In genomic region chr4:17092132-17092531, GRCm38 (mm10) we compare ENCODE assay signal across 21 mouse cellular contexts.
DNase-seq lines count a peak whose midpoint lies in the region; ATAC-seq and TF ChIP-seq lines count a peak whose summit lies in the region.
"Had no signal": no experiment of that assay in that cellular context is flagged by ENCODE, and none has a peak within 500 bp of the region (broad histone marks: within the 10 kb centered on the region; RNA-seq: fewer than 3 reads in every experiment).

No protein-coding gene starts in this region.

- no peaks in the 10 kb centered on the region for H3K36me3 ChIP-seq in hindbrain, embryonic 11.5 days (ENCODE audit: control insufficient read depth, insufficient read depth, low read length)
- H3K36me3 ChIP-seq in hindbrain, embryonic 12.5 days: no peaks in the 10 kb centered on the region
- H3K36me3 ChIP-seq in ES-Bruce4 (ENCODE audit: control insufficient read depth, insufficient read depth, low read length, poor library complexity, severe bottlenecking): no peaks in the 10 kb centered on the region
- H3K36me3 ChIP-seq in ES-E14 (ENCODE audit: control insufficient read depth, insufficient read depth, low read length, poor library complexity, severe bottlenecking): no peaks in the 10 kb centered on the region
- H3K36me3 ChIP-seq: embryonic facial prominence, embryonic 10.5 days; hindbrain, embryonic 15.5 days; intestine, embryonic 15.5 days; neural tube, embryonic 15.5 days had no signal

- in situ Hi-C loops in ES-E14 (cut with MboI; ENCODE audit: low sequenced_read_pairs in 2 of 2, unreplicated experiment in 2 of 2): no loop called here

- no peak for TF ChIP-seq POLR2A in ES-Bruce4 (IDR thresholded peaks at IDR 0.05; ENCODE audit: insufficient read depth, low read length)

- DNase-seq in hindbrain, embryonic 11.5 days (ENCODE audit: low spot score): peak; percentile 6
- peak; percentile 95 for DNase-seq in ES-E14 (ENCODE audit: low read depth, low spot score)
- DNase-seq in mesoderm, embryonic 11.5 days (ENCODE audit: low read depth, low spot score): peak; percentile 19
- DNase-seq in thymus, adult 18-20 months: no peak
- no peak for DNase-seq in lung, postnatal 4 days
- DNase-seq: adrenal gland, adult 2 months; B cell, adult 2 months; cerebellum, adult 18-20 months; cerebellum, postnatal 25 days; forebrain, postnatal 0 days; kidney, adult 8-10 months; kidney, postnatal 10 days; right cerebral cortex, postnatal 14 days had no signal

- H3K4me2 ChIP-seq in hindbrain, embryonic 11.5 days (replicated peaks; ENCODE audit: low read depth, low read length): no peak overlapping the region
- H3K4me2 ChIP-seq in hindbrain, embryonic 12.5 days (replicated peaks): no peak overlapping the region
- H3K4me2 ChIP-seq: hindbrain, embryonic 15.5 days; intestine, embryonic 15.5 days; neural tube, embryonic 15.5 days had no signal

- WGBS in hindbrain, embryonic 11.5 days: 4% methylated on average over 3 of the region's 3 CpGs
- 4% methylated on average over 3 of the region's 3 CpGs for whole genome bisulfite sequencing in hindbrain, embryonic 12.5 days

- peak; percentile 97 for TF ChIP-seq EP300 in ES-Bruce4 (IDR thresholded peaks at IDR 0.05; ENCODE audit: insufficient read depth, low read depth, low read length)

- H3K9me3 ChIP-seq in hindbrain, embryonic 11.5 days (ENCODE audit: control insufficient read depth, low read length): no peaks in the 10 kb centered on the region
- no peaks in the 10 kb centered on the region for H3K9me3 ChIP-seq in hindbrain, embryonic 12.5 days (replicated peaks)
- no peaks in the 10 kb centered on the region for H3K9me3 ChIP-seq in ES-Bruce4 (replicated peaks; ENCODE audit: control insufficient read depth, insufficient read depth, low read length, poor library complexity, severe bottlenecking)
- H3K9me3 ChIP-seq in ES-E14 (ENCODE audit: control insufficient read depth, insufficient read depth, low read depth, low read length): no peaks in the 10 kb centered on the region
- H3K9me3 ChIP-seq: embryonic facial prominence, embryonic 10.5 days; hindbrain, embryonic 15.5 days; intestine, embryonic 15.5 days; neural tube, embryonic 15.5 days had no signal

- H3K4me3 ChIP-seq in hindbrain, embryonic 11.5 days (ENCODE audit: low read depth, low read length): no peak overlapping the region
- no peak overlapping the region for H3K4me3 ChIP-seq in hindbrain, embryonic 12.5 days
- H3K4me3 ChIP-seq in ES-Bruce4 (ENCODE audit: low read depth, low read length) (no peak overlapping the region), ES-E14 (ENCODE audit: insufficient read depth in 1 of 2, low read depth in 1 of 2, low read length in 2 of 2, poor library complexity in 1 of 2, severe bottlenecking in 1 of 2) (no peak overlapping the region)
- H3K4me3 ChIP-seq: embryonic facial prominence, embryonic 10.5 days; hindbrain, embryonic 15.5 days; intestine, embryonic 15.5 days; neural tube, embryonic 15.5 days had no signal

- TF ChIP-seq CTCF in ES-Bruce4 (IDR thresholded peaks at IDR 0.05; ENCODE audit: low read depth, low read length): no peak

- no peak overlapping the region for H3K9ac ChIP-seq in hindbrain, embryonic 11.5 days (ENCODE audit: low read depth, low read length)
- no peak overlapping the region for H3K9ac ChIP-seq in hindbrain, embryonic 12.5 days
- H3K9ac ChIP-seq in ES-Bruce4 (ENCODE audit: low read depth, poor library complexity, severe bottlenecking): no peak overlapping the region
- H3K9ac ChIP-seq in ES-E14 (ENCODE audit: insufficient read depth, low read depth, low read length, poor library complexity, severe bottlenecking): no peak overlapping the region
- H3K9ac ChIP-seq: forebrain, postnatal 0 days; hindbrain, embryonic 15.5 days; intestine, embryonic 15.5 days; neural tube, embryonic 15.5 days had no signal

- ATAC-seq in hindbrain, embryonic 11.5 days (ENCODE audit: low FRiP score): peak; percentile 35
- ATAC-seq in hindbrain, embryonic 12.5 days (ENCODE audit: low FRiP score): no peak
- ATAC-seq: forebrain, postnatal 0 days; intestine, embryonic 15.5 days had no signal

- no peaks in the 10 kb centered on the region for H3K27me3 ChIP-seq in hindbrain, embryonic 11.5 days (ENCODE audit: control insufficient read depth, insufficient read depth, low read length)
- H3K27me3 ChIP-seq in hindbrain, embryonic 12.5 days: no peaks in the 10 kb centered on the region
- no peaks in the 10 kb centered on the region for H3K27me3 ChIP-seq in ES-Bruce4 (ENCODE audit: control insufficient read depth, insufficient read depth, low read length, poor library complexity, severe bottlenecking)
- H3K27me3 ChIP-seq: CH12.LX; hindbrain, embryonic 15.5 days; intestine, embryonic 15.5 days; neural tube, embryonic 15.5 days had no signal

- no peaks in the 10 kb centered on the region for H3K4me1 ChIP-seq in hindbrain, embryonic 11.5 days (replicated peaks; ENCODE audit: control insufficient read depth, insufficient read depth, low read length)
- 0 out of 2 replicates have a peak, but pooled peaks cover 2% of the 10 kb centered on the region for H3K4me1 ChIP-seq in hindbrain, embryonic 12.5 days
- H3K4me1 ChIP-seq in ES-Bruce4 (ENCODE audit: control insufficient read depth, insufficient read depth, low read length) (no peaks in the 10 kb centered on the region), ES-E14 (ENCODE audit: control insufficient read depth in 2 of 2, insufficient read depth in 2 of 2, low read length in 2 of 2, poor library complexity in 1 of 2) (peaks cover 2 to 5% of the 10 kb centered on the region in 2 experiments; a peak in 2 of 4 replicates)
- H3K4me1 ChIP-seq: embryonic facial prominence, embryonic 10.5 days; hindbrain, embryonic 15.5 days; intestine, embryonic 15.5 days; neural tube, embryonic 15.5 days had no signal

- no peak overlapping the region for H3K27ac ChIP-seq in hindbrain, embryonic 11.5 days (ENCODE audit: low read depth, low read length)
- no peak overlapping the region for H3K27ac ChIP-seq in hindbrain, embryonic 12.5 days
- H3K27ac ChIP-seq in ES-Bruce4 (ENCODE audit: insufficient read depth, low read length) (no peak overlapping the region), ES-E14 (ENCODE audit: insufficient read depth, low read depth, low read length, poor library complexity, severe bottlenecking) (no peak overlapping the region)
- H3K27ac ChIP-seq: embryonic facial prominence, embryonic 10.5 days; hindbrain, embryonic 15.5 days; intestine, embryonic 15.5 days; macrophage; neural tube, embryonic 15.5 days had no signal

TF ChIP-seq in ES-E14, 5 proteins besides CTCF, POLR2A, EP300 and RAD21:
- TF ChIP-seq ZNF384 (IDR thresholded peaks at IDR 0.05; ENCODE audit: low read depth, low read length) (no peak), ZC3H11A (IDR thresholded peaks at IDR 0.05; ENCODE audit: borderline replicate concordance, low read depth, low read length) (no peak), CHD2 (IDR thresholded peaks at IDR 0.05; ENCODE audit: low read depth, low read length) (peak; percentile 73), HCFC1 (IDR thresholded peaks at IDR 0.05; ENCODE audit: borderline replicate concordance, insufficient read depth, low read length) (no peak), MAFK (IDR thresholded peaks at IDR 0.05; ENCODE audit: insufficient read depth, low read depth, low read length) (no peak)
TF ChIP-seq in ES-E14: peak in this region for 1.

Comparison
In these comparisons a context has a peak if more than half of its experiments do, and no peak if none do; other contexts are left out.
1. DNase-seq: peak in hindbrain, embryonic 11.5 days (single experiment), ES-E14 (single experiment) and mesoderm, embryonic 11.5 days (single experiment); none in thymus, adult 18-20 months (0 of 2) and lung, postnatal 4 days (0 of 2).